Mouse (Mus musculus) left cerebral cortex, adult 18-20 months (tissue): ENCODE measurements around the gene Nxn. TPM values are rescaled to one million over a fixed set of nuclear protein-coding genes. Genes with fewer than 3 reads are reported as not detected.

ENCODE experiments used
- DNase-seq, 2 experiments: peaks; one replicate each; pipeline ENCODE4 v3.0.0; 2021 to 2022; ENCODE audit warnings: low spot score in 2 of 2, mixed read lengths in 1 of 2
- long read RNA-seq, 2 experiments: library from polyadenylated mRNA; stranded (forward); transcript quantifications; one replicate each; pipeline ENCODE4 v2.0.0; 2021
- total RNA-seq, 2 experiments: library from RNA; stranded (reverse); gene quantifications; 2 replicates each; pipeline ENCODE4 v1.2.3; 2021

Gene Nxn
- total RNA-seq = 10 to 100 TPM in 1 of 2 experiments, 1 to 10 TPM in 1; 8.7 to 11.9 TPM
- long read RNA-seq, experiment 1, transcript Nxn-201 (8 exons, 2,755 nt) = major isoform, 10 of 11 reads
- long read RNA-seq, experiment 1, partial matches to known transcripts = 0 of 11 reads
- long read RNA-seq, experiment 1, other reads (novel, unspliced or antisense) = 1 of 11 reads
- long read RNA-seq, experiment 2, transcript Nxn-201 (8 exons, 2,755 nt) = major isoform, 7 of 11 reads
- long read RNA-seq, experiment 2, partial matches to known transcripts = 1 of 11 reads
- long read RNA-seq, experiment 2, other reads (novel, unspliced or antisense) = 3 of 11 reads

DNA sequence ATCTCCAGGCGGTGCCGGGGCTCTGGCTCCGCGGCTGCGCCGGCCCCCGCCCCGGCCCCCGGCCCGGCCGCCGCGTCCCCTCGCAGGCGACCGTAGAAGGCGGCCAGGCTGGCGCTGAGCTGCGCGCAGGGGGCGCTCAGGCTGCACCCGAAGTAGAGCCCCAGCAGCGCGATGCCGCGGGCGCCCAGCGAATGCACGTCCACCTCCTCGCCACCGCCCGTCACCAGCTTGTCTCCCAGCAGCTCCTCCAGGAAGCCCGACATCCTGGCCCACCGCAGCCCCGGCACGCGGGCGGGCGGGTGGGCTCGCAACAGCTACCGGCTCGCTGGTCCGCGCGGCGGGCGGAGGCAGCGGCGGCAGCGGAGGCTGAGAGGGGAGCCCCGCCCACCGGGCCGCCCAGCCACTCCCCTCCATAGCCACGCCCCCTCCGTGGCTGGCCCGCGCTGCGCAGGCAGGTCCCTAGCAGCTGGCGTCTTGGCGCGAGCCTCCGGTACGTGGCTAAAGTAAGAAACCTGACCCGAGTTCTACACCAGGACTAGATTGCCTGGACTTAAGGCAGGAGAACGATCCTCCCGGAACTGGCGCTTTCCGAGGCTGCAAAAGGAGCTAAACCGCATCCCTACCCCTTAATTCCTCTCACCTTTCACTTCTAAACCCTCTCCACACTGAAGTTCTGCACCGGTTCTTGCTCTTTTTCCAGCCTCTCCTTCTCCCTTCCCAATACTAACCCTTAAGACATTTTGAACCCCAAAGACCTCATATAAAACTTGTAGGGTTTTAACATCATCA, at the start of gene Nxn:
TSS of gene Nxn (minus strand) at position 343 of the 789 bp plus-strand sequence.
- peak; percentile 70 to 84 for DNase-seq

DNA sequence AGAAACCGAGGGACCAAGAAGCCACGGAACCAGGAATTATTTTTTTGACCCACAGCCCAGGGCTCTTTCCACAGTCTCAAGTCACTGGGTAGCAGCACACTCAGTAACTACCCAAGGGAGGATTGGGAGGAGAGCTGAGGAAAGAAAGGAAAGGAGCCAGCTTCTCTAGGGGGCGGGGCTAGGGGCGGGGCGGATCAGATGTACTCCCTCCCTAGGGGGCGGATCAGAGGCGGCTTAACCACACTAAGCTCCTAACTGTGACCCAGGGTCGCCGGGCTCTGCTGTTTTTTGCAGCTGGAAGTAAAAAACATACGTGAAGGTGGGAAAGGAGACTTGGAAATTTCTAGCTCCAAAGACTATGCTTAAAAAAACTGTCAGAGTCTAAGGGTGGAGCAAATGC, 47.3 kb upstream of the Nxn start:
- DNase-seq = no peak

DNA sequence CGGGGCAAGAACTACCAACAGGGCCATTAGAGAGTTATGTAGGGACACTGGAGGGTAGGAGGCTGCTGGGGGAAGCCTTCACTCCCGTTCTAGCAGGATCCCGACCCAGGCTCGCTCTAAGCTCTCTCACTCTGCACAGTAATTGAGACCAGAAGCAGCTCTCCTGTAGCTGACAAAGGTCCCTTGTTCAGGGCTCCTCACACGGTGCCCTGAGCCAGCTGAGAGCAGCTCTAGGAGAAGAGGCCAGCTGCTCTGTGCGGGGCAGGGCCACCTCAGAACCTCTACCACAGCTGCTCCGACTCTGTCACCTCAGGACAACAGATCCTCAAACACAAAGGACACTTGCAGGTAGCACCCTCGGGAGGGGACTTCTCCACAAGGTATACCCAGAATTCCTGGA, 46.5 kb upstream of the Nxn start:
- DNase-seq = no peak

DNA sequence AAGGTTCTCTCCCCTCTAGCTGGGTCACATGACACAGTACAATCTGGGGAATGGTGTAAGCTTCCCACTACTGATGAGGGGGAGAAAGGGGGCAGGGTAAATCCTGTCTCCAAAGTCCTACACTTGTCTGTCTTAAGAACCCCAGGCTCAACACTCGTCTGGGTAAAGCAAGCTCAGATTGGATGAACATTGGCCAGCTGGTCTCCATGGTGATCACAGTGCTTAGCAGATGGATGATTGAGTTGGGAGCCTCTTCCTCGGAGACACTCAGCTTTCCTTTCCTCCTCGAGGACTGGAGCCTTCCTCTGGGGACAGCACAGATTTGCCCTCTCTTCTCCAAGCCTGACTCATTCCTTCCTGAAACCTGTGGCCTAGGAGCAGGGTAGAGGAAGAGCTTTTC, 40.7 kb upstream of the Nxn start:
- peak in 1 of 2 experiments; percentile 54 for DNase-seq

DNA sequence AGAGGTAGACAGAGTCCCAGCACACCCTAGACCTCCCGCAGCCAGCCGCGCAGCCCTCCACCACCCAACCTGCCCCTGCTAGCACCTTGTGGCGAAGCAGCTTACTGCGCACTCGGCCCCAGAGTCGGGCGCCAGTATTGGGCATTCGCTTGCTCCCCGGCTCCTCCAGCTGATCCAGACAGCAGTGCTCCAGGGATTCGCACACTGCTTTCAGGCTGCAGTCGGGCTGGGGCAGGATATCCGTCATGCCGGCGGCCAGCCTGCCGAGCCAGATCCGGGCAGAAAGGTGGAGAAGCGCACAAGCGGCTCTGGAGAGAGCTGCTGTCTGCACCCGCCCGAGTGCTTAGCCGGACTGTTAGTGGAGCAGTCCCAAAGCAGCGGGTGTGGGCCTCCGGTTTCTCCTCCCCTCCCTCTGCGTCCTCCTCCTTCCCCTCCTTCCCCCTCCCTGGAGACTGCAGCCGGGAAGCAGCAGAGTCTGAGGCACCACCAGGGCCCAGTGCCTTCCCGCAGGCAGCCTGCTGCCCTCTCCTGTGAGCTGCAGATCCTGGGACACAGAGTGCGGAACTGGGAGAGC, 38.0 kb upstream of the Nxn start:
- DNase-seq = peak in 1 of 2 experiments; percentile 58

DNA sequence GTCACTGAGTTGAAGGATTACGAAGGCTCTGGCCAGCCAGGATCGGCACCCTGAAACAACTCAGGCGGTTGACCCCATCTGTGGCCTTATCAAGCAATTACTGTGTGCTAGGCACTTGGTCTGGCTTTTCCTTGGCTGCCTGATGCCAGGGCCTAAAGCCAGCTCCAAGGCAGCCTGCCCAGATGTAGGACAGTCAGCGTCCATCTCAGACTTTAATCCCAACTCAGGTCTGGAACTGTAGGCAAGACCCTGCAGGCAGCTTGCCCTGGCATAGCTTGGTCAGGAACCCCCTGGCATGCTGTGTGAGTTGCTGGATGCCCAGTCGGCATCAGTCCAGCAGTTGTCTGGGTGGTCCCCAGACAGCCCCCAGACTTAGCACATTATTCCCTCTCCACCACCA, 37.1 kb upstream of the Nxn start:
- no peak for DNase-seq

DNA sequence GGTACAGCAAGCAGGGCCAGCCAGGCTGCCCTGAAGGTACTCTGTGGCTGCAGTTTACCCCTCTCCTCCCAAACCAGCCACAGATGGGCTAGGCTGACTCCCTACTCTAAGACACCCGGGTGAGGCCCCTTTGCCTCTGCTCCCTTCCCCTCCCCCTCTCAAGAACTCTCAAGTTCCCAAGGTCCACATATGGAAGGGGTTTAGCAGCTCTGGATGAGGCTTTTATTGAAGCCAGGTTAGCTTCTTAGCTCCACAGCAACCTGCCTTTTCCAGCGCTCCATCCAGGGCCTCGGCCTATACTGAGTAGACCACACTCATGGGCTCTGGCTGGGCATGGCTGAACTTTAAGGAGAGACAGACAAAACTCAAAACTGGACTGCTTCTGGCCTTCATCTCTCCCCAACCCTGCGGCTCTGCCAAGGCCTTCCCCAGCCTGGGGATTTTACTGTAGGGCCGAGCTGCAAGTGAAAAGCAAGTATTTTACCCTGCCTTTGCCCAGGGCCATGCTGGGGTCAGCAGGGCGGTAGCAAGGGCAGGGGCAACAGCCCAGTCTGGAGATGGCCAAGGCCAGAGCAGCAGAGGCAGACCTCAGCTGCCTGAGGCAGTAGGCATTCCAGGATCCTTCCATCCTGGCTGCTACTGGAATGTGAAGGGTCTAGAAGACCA, 31.2 kb upstream of the Nxn start:
- DNase-seq = no peak

DNA sequence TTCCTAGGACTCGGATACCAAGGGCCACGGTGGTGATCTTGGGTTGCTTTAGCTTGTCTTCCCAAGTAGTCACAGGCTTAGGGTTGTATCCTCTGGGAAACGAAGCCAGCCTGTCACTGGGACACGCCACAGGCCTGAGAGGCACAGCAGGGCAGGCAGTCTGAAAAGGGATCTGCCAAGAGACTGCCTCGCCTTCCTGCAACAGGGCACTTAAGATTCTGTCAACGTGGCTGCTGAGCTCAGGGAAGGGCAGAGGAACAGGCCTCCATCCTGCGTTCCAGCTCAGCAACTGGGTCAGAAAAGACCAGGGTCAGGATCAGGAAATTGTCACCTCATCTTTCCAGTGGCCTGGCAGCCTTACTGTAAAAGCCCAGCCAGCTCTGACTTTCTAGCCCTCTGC, 30.6 kb upstream of the Nxn start:
- DNase-seq = no peak

DNA sequence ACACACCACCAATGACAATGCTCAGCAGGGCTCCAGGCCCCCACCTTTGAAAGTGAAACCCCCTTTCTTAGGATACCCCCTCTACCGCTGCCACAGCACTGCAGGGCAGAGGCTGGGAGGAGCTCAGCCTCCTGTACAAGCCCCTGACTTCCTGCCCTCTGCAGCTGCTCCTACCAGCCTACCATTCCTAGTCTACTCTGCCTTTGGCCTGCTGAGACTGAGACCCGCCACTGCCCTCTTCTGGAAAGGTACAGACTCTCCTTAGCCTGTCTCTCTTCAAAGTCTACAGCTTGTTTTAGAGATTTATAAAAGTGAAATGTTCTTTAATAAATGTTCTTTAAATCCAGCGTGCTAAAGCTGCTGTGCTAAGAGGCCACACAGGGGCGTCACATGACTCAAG, 30.1 kb upstream of the Nxn start:
- DNase-seq = no peak

DNA sequence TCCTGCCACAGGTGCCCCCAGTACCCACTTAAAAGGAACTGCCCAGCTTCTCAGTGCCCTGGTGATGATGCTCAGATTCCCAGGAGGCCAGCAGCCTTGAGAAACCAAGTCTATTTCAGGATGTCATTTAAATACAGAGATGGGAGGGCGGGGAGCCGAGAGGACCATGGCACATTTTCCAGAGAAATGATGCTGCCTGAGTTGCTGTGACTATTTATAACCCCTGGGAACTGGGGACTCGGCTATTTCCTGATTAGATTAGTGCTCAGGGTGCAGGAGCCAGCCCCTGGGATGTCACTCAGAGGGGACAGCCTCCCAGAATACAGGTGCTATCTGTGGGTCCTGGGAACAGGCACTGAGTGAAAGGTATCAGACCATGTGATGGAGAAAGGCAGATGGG, 28.8 kb upstream of the Nxn start:
- no peak for DNase-seq

DNA sequence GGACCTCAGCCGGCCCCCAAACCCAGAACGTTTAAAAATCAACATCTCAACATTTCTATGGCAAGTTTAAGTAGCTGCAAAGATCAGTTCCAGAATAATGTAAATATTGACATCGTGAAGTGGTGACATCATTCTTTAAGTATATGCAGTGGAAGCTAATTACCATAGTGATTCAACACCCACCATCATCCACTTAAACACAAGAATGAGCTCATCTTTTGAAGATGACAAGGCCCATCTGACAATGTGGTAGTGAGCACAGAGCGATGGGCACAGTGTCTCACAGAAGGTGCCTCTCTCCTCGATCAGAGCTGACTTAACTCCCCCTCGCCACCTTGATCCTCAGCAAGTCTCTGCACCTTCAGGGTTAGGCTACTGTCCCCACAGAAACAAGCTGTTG, 26.8 kb upstream of the Nxn start:
- no peak for DNase-seq

DNA sequence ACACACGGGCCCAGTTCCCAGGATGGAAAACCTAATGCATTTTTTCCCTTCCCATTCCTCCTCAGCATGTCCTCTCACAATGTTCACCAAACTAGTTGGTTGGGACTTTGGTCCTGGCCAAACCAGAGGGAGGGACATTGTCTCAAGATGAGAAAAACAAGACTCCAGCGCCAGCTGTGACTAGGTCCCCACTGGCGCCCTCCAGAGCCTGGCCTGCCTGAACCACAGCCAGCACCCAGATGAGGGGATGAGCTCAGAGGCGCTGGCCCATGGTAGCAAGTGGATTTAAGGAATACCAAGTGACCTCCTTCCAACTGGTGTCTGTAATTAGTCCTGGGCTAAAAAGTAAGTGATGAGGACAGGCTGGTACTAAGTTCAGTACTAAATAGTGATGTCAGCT, 22.0 kb upstream of the Nxn start:
- DNase-seq = no peak

DNA sequence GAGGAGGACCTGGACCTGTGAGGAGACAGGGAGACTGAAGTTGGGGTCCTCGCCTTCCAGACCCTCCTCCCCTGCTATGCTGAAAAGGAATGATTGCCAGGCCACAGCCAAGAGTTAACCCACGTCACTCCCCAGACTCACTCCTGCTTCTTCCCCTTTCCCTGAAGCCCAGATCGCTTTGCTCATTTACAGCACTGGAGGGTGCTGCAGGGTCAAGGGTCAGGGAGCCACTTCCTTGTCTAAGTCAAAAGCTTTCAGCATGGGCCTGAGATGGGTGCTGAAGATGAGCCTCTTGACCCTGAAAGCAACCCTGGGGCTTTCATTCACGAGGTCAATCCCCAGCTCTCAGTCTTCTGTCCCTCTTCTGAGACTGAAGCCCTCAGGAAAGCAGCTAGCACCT, 20.2 kb upstream of the Nxn start:
- no peak for DNase-seq

DNA sequence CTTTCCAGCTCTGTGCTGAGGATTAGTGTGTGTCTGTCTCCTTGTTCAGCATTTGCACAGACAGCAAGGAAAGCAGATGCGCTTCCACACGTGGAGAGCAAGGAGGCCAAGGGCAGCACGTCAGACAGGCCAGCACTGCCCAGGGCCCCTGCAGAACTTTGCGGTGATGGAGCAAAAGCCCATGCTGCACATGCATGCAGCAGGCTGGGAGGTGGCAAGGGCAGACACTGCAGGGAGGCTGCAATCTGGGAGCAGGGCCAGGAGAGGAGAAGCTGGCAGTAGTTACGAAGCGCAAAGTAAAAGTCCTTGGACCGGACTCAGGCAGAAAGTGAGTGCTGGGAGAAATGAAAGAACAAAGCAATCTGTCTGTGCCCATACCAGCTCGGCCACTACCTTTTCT, 19.5 kb upstream of the Nxn start:
- peak; percentile 55 to 73 for DNase-seq

DNA sequence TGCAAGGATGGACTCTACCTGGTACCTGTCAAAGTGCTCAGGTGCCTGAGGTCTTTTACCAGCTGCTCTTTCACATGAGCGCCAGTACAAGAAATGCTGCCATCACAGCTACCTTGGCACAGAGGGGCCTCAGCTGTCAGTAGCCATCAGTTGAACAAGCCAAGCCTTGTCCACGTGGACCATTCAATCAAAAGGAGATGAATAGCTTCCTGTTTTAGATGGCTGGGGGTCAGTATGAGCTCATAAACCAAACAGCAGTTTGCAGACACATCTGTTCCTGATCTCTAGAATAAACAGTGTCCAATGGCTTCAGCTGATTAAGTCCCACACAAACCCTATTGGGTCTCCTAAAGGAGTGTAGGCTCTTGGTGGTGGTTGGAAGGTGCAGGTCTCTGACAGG, 17.0 kb upstream of the Nxn start:
- no peak for DNase-seq

DNA sequence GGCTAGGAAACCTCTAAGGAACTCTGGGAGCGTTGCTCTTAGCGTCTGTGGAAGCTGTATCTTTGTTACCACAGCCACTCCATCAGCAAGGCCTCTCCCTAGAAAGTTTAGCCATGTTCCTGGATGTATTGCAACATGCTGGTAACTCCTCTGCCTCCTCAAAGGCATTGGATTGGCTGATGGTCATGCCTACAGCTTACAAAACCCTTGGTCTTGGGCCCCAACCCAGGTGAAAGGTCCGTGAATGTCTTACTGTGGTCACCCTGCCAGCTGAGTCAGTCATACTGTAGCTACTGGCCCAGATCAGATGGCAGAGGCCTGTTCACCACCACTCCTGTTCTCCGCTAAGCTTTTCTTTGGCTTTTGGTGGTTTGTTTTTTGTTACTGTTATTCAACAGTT, 16.1 kb upstream of the Nxn start:
- DNase-seq = no peak

DNA sequence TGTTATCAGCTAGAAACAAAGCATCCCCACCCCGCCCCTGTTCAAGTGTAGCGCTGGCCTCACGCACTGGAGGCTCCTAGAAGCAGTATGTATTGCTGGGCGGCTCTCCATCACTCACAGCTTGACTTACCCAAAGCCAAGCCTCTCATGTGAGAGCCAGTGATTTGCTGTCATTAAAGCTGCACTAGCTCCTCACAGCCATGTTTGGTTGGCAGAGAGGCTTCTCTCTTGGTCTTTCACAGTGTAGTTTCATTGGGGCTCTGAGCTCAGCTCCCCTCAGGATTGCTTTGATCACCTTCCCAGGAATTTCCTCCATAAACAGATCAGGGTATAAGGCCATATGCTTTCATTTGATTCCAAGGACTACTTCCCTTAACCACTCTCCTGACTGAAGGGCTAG, 14.3 kb upstream of the Nxn start:
- DNase-seq = no peak

DNA sequence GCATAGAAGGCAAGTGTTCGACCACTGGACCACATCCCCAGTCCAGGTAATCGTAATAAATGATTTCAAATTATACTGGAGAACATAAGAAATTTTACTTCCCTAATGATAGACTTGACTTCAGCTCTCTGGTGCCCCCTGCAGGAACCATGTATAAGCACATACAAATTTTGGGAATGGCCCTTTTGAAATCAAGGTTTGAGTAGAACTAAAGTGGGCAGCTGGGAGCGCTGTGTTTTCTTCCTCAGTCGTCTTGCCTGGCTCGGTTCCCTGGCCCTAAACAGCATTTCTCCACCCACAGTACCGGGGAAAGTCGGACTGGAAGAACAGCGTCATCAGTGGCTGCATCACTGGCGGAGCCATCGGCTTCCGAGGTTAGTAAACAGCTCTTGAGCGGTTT, 11.9 kb upstream of the Nxn start:
- DNase-seq = peak; percentile 70

DNA sequence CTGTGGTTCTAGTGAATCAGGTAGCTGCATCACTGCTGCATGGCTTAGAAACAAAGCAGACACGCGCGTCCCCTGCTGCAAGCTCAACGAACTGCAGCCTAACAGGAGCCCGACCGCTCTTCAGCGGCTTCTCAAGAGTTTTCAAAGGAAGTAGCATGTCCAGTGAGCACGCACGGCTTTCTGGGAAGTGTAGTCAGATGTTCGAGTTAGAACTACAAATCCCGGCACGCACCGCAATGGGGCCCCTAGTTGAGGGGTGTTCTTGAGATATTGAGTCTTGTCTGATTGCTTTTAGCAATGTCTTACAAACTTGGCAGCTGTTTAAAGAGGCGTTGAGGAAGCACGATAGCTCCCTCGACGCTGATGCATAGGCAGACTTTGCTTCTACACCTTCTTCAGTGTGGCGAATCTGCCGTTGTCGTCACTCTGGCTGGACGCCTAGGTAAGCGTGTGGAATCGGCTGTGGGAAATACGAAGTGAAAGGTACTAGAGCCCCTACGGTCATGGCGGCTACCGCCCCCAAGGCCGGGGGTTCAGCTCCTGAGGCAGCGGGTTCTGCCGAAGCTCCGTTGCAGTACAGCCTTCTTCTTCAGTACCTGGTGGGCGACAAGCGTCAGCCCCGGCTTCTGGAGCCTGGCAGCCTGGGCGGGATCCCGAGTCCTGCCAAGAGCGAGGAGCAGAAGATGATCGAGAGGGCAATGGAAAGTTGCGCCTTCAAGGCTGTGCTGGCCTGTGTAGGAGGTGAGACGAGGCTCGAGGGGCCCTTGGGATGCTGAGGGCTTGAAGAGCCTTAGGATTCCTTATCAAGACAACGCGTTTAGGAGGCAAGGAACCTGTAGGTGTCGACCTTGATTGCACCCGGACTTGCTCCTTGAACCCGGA, 8.0 kb upstream of the Nxn start, which contains the start of gene Timm22:
TSS of gene Timm22 (plus strand) at position 251 of the 882 bp plus-strand sequence.
- peak; percentile 98 to 100 for DNase-seq

DNA sequence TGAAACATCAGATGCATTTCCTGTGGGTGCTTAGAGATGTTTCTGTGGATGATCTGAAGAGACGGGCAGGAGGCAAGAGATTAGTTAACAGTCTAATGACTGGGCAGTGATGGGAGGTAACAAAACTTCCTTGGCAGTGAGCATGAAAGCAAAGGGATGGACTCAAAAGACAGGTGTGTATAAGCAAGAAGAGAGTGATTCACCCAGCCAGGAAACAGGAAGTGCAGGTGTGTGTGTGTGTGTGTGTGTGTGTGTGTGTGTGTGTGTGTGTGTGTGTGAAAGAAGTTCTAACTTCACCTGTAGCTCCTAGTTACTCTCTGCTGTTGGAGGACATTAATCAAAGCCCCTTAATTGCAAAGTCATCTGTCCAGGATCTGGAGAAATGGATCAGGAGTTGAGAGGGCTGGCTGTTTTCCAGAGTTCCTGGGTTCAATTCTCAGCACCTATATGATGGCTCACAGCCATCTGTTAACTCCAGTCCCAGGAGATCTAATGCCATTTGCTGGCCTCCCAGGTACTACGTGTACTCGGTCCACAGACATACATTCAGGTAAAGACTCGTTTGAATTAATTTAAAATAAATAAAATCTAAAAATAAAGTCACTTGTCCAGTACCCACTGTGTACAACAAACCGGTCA, 6.8 kb upstream of the Nxn start:
- DNase-seq = no peak
